Mouse (Mus musculus) induced T-regulatory cell, adult 2 months (primary cell): ENCODE results near the gene Serpine2.
A peak's percentile ranks its signal among the peaks of the same experiment; 100 is the strongest.

Experiments
- DNase-seq: peaks from one replicate; pipeline ENCODE4 v3.0.0-alpha.2; 2012; ENCODE audit warnings: low read depth

Gene Serpine2

DNA sequence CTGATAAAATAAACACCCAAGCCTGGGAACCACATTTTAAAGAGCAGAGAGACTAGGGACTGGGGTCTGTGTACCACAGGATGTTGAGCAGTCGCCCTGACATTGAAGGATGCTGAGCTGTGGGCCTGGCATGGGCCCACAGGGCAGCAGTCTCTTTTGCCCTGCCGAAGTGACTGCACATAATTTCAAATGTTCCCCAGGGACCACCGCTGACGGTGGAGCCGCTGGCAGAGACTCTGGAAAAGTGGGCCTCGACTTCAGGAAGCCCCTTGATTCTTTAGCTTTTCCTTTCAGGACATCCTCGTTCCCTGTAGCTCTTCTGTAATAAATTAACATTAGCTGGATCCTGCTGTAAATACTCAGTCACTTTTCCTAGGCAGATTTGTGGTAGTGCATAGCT is 103.8 kb downstream of the Serpine2 start:
- DNase-seq, result no peak

- no peak for DNase-seq
Observed at GRCm38 (mm10) chr1:79756417-79756816, 104.6 kb downstream of the Serpine2 start.

GRCm38 (mm10) chr1:79755376-79755775 is 105.6 kb downstream of the Serpine2 start:
- no peak for DNase-seq

DNA sequence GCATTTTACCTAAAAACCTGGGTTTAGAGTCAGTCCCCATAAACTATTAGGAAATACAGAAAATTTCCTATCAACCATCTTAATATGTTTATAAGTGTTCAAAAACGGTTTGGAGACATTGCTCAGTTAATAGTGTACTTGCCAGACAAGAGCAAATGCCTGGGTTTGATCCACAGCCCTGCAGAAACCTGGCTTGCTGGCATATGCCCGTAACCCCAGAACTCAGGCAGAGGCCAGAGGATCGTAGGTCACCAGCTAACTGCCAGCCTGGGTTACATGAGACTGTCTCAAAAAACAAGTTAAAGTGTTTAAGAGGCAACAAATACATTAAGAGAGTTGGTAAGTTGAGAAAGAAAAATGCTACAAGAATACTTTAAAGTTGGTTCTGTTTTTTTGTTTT is 106.0 kb downstream of the Serpine2 start:
- no peak for DNase-seq

GRCm38 (mm10) chr1:79753456-79753855 is 107.5 kb downstream of the Serpine2 start:
- no peak for DNase-seq

- no peak for DNase-seq
Observed at GRCm38 (mm10) chr1:79752714-79753340, 108.2 kb downstream of the Serpine2 start.

DNA sequence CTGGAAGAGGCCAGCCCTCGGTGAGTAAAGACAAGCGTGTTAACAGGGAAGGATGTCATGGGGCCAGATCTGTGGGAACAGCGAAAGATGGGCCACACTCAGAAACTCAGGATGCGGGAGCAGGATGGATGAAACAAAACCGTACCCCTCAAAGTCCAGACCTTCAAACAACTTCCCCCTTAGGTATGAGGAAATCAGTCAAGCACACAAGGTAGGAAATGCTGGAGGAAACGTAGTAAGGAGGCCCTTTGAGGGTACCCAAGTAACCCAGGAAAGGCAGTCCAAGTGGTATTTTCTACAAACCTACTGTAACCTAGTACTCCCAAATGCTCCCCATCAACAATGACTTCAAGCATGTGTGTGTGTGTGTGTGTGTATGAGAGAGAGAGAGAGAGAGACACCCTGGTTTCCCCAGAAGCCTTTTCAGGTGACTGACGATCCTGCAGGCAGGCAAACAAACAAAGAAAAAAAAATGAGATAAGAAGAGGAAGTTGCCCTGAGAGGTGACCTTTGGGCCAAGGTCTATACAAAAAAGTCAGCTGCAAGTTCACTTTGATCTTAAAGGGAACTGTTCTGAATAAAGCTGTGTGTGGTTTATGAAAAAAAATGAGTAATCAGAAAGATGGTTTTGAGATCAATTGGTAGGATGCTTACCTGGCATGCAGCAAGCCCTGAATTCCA is 108.8 kb downstream of the Serpine2 start:
- DNase-seq, result peak; percentile 48

GRCm38 (mm10) chr1:79751186-79751585 is 109.8 kb downstream of the Serpine2 start:
- DNase-seq, result peak; percentile 44

DNA sequence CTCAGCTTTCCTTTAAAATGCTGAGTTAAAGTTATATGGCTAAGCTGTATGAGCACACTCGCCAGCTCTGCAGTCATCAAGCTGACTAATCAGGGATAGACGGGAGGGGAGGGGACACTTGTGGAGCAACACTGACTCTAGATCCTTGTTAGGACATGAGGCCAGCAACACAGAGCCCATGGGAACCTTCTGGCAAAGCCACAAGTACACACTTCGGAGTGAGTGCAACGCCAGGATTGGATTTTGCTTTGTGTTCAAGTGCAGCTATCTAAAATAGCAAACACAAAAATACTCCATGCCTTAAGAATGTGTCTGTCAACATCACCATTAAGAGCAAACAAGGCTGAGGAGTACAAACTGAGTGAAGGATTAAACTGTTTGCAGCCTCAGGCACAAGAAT is 114.9 kb downstream of the Serpine2 start:
- DNase-seq, result no peak
